Mouse (Mus musculus) lung, embryonic 14.5 days (tissue): Measurements from ENCODE around the gene Pbx2. TPM values are rescaled to one million over a fixed set of nuclear protein-coding genes. Genes with fewer than 3 reads are reported as not detected.

Source experiments
- ATAC-seq: fragments of 200-750 bp; cut with Nextera tagmentation; 2 replicates; pipeline ENCODE4 v1.8.0; 2017; ENCODE audit warnings: mild to moderate bottlenecking, moderate TSS enrichment, moderate library complexity; ENCODE audit not compliant: insufficient read depth
- DNase-seq: peaks from one replicate; pipeline ENCODE4 v3.0.0-alpha.2; 2015
- H3K27ac ChIP-seq: fragments of 300-500 bp; sonication (generic); 2 replicates; pipeline ENCODE4 v1.5.1; 2014; ENCODE audit warnings: low read depth, mild to moderate bottlenecking, moderate library complexity
- H3K27me3 ChIP-seq: fragments of 300-500 bp; sonication (generic); 2 replicates; pipeline ENCODE4 v1.6.1; 2014; ENCODE audit warnings: low read length, control low read depth; ENCODE audit not compliant: insufficient read depth
- H3K36me3 ChIP-seq: fragments of 300-500 bp; sonication (generic); 2 replicates; pipeline ENCODE4 v1.6.1; 2014; ENCODE audit warnings: control low read depth; ENCODE audit not compliant: insufficient read depth
- H3K4me1 ChIP-seq: fragments of 300-500 bp; sonication (generic); 2 replicates; pipeline ENCODE4 v1.6.1; 2014; ENCODE audit warnings: antibody characterized with exemption, control low read depth; ENCODE audit not compliant: insufficient read depth
- H3K4me2 ChIP-seq: fragments of 300-500 bp; sonication (generic); 2 replicates; pipeline ENCODE4 v1.6.1; 2014; ENCODE audit warnings: mild to moderate bottlenecking
- H3K4me3 ChIP-seq: fragments of 300-500 bp; sonication (generic); 2 replicates; pipeline ENCODE4 v1.5.1; 2014; ENCODE audit warnings: low read depth, low read length
- H3K9ac ChIP-seq: fragments of 300-500 bp; sonication (generic); 2 replicates; pipeline ENCODE4 v1.6.1; 2014
- H3K9me3 ChIP-seq: fragments of 300-500 bp; sonication (generic); 2 replicates; pipeline ENCODE4 v1.6.1; 2016; ENCODE audit warnings: low read depth, low read length, control low read depth
- CTCF ChIP-seq: IDR thresholded peaks from 2 replicates; pipeline ENCODE4 v1.5.1; 2016; ENCODE audit warnings: antibody characterized with exemption, low read depth
- whole genome bisulfite sequencing: fragments of 180-500 bp; shearing (Covaris S2); extraction: QIAGEN DNeasy Blood & Tissue Kit; methylation state at CpG from one replicate; pipeline ENCODE4 v1.1.7; 2014; 5-methylcytosine and 5-hydroxymethylcytosine counted together
- polyA plus RNA-seq: library from polyadenylated mRNA; unstranded; fragments of >200 nt; fragmentation: Nextera tagmentation; extraction: Ambion mirVana; gene quantifications from 2 replicates; pipeline ENCODE4 v1.2.1, GENCODE M21; 2014

Pbx2 gene
- polyA plus RNA-seq, 1 experiment from 2014 or later: 10.4 TPM

DNA sequence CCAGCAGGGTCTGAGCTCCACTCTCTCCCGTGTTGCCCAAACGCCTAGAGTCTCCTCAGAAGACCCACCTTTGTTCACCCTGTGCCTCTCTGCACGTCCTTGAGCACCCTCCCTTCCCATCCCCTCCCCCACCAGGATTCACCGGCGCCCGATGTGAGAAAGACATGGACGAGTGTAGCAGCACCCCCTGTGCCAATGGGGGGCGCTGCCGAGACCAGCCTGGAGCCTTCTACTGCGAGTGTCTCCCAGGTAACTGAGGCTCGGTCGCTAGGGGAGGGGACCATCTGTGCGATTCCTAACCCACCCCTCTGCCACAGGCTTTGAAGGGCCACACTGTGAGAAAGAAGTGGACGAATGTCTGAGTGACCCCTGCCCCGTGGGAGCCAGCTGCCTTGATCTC, 18.7 kb upstream of the Pbx2 start:
- Histone ChIP-seq H3K4me2 (no peak overlapping the region), H3K4me3 (no peak overlapping the region), H3K9me3 (no peaks in the 10 kb centered on the region), H3K4me1 (no peaks in the 10 kb centered on the region), H3K27me3 (no peaks in the 10 kb centered on the region), H3K36me3 (0 out of 2 replicates have a peak, but pooled peaks cover 2% of the 10 kb centered on the region), H3K27ac (no peak overlapping the region), H3K9ac (no peak overlapping the region; the same call in 1 of the 2 replicates)
- ATAC-seq (no peak), DNase-seq (no peak)
- peak; percentile 35 for TF ChIP-seq CTCF
- 14% methylated on average over 15 of the region's 15 CpGs for WGBS

DNA sequence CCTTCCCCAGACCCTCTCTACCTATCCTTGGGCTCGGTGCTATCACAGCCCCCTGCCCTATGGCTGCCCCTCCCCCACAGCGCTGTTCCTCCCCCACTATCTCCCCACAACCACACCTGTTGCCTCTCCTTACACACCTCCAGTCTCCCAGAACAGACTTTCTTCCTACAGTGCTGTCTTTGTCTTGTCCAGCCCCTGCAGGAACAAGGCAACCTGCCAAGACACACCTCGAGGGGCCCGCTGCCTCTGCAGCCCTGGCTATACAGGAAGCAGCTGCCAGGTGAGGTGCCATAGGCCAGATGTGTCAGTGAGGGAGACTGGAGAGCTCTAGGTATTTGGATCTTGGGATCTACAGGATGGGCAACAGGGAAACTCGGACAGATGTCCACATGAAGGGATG, 14.5 kb upstream of the Pbx2 start:
- H3K4me2 ChIP-seq: no peak overlapping the region
- DNase-seq (peak; percentile 31), ATAC-seq (no peak)

DNA sequence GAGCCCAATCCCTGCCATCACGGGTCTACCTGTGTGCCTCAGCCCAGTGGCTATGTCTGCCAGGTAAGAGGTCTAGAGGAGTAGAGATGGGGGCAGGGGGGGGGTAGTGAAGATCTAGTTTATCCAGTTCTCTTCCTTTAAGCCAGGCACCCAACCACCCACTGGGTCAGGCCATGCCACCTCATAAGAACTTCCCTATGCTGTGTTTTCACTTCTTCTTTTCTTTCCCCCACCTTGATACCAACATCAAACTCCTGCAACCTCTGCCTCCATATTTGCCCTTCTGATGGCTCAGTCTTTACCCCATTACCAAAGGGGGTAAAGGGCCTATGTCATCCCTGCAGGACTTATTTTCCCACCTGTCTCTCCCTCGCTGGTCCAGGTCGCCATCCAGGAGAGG, 13.0 kb upstream of the Pbx2 start:
- Histone ChIP-seq H3K36me3 (0 out of 2 replicates have a peak, but pooled peaks cover 3% of the 10 kb centered on the region), H3K9ac (no peak overlapping the region), H3K9me3 (no peaks in the 10 kb centered on the region), H3K4me3 (no peak overlapping the region), H3K4me2 (no peak overlapping the region), H3K27ac (no peak overlapping the region), H3K27me3 (no peaks in the 10 kb centered on the region), H3K4me1 (no peaks in the 10 kb centered on the region)
- DNase-seq: no peak
- WGBS: 90% methylated on average over 3 of the region's 3 CpGs
- ATAC-seq: no peak
- TF ChIP-seq CTCF: no peak

More for the DNA sequence above, 14.5 kb upstream of the Pbx2 start:
- TF ChIP-seq CTCF: no peak
- no peak overlapping the region for H3K4me3 ChIP-seq
- WGBS: 47% methylated on average over 5 of the region's 5 CpGs
- no peaks in the 10 kb centered on the region for H3K9me3 ChIP-seq
- H3K36me3 ChIP-seq: 0 out of 2 replicates have a peak, but pooled peaks cover 3% of the 10 kb centered on the region
- H3K9ac ChIP-seq: no peak overlapping the region
- no peak overlapping the region for H3K27ac ChIP-seq
- no peaks in the 10 kb centered on the region for H3K4me1 ChIP-seq
- no peaks in the 10 kb centered on the region for H3K27me3 ChIP-seq

DNA sequence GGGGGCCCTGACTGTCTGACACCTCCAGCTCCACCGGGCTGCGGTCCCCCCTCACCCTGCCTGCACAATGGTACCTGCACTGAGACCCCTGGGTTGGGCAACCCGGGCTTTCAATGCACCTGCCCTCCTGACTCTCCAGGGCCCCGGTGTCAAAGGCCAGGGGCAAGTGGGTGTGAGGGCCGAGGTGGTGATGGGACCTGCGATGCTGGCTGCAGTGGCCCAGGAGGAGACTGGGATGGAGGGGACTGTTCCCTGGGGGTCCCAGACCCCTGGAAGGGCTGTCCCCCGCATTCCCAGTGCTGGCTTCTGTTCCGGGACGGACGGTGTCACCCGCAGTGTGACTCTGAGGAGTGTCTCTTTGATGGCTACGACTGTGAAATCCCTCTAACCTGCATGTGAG, 8.5 kb upstream of the Pbx2 start:
- Histone ChIP-seq H3K4me1 (0 out of 2 replicates have a peak, but pooled peaks cover 9% of the 10 kb centered on the region), H3K4me3 (no peak overlapping the region), H3K9me3 (no peaks in the 10 kb centered on the region), H3K9ac (no peak overlapping the region), H3K27ac (no peak overlapping the region), H3K36me3 (no peaks in the 10 kb centered on the region), H3K4me2 (no peak overlapping the region), H3K27me3 (no peaks in the 10 kb centered on the region)
- 79% methylated on average over 12 of the region's 12 CpGs for WGBS
- no peak for TF ChIP-seq CTCF
- ATAC-seq (no peak), DNase-seq (no peak)

DNA sequence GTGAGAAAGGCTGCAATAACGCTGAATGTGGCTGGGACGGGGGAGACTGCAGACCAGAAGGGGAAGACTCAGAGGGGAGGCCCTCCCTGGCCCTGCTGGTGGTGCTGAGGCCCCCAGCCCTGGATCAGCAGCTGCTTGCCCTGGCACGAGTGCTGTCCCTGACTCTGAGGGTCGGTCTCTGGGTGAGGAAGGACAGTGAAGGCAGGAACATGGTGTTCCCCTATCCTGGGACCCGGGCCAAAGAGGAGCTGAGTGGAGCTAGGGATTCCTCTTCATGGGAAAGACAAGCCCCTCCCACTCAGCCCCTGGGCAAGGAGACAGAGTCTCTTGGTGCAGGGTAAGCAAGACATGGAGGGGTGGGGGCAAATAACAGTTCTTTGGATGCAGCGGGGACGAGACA, 7.7 kb upstream of the Pbx2 start:
- H3K4me1 ChIP-seq: peaks cover 14% of the 10 kb centered on the region; the same call in 1 of the 2 replicates
- ATAC-seq: no peak
- DNase-seq: no peak
- no peak overlapping the region for H3K4me2 ChIP-seq
- no peak overlapping the region for H3K4me3 ChIP-seq
- H3K36me3 ChIP-seq: no peaks in the 10 kb centered on the region
- 56% methylated on average over 7 of the region's 7 CpGs for WGBS
- no peak overlapping the region for H3K27ac ChIP-seq
- no peaks in the 10 kb centered on the region for H3K9me3 ChIP-seq
- no peak for TF ChIP-seq CTCF
- no peak overlapping the region for H3K9ac ChIP-seq
- H3K27me3 ChIP-seq: no peaks in the 10 kb centered on the region

DNA sequence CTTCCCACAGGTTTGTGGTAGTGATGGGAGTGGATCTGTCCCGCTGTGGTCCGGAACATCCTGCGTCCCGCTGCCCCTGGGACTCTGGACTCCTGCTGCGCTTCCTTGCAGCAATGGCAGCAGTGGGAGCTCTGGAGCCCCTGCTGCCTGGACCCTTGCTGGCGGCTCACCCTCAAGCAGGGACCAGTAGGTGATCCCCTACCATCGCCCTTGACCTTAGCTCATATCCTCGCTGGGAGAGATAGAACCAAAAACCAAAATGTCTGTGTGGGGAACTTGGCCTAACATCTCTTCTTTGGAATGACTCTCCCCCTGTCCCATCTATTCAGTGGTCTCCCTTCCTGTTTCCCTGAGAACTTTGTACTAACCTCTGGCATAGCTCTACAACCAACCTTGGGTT, 7.2 kb upstream of the Pbx2 start:
- ATAC-seq (no peak), DNase-seq (no peak)
- WGBS: 84% methylated on average over 8 of the region's 8 CpGs
- Histone ChIP-seq H3K9ac (no peak overlapping the region), H3K9me3 (no peaks in the 10 kb centered on the region), H3K36me3 (no peaks in the 10 kb centered on the region), H3K4me1 (peaks cover 14% of the 10 kb centered on the region; the same call in 1 of the 2 replicates), H3K27me3 (no peaks in the 10 kb centered on the region), H3K27ac (no peak overlapping the region), H3K4me2 (no peak overlapping the region), H3K4me3 (no peak overlapping the region)
- TF ChIP-seq CTCF: no peak

DNA sequence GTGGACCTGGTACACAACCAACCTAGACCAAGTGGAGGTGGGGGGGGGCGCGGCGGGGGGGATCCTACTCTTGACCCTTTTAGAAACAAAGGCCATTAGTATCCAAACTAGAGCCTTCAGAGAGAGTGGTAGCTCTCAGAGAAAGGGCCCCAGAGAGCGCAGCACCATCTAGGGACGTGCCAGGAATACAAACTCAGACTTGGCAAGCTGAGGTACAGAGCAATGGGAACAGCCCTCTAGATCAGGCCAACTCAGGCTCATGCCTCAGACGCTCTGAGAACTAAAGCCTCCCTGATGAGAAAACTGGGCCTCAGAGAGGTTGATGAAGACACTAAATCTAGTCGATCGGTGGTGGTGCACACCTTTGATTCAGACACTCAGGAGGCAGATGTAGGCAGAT, 5.9 kb upstream of the Pbx2 start:
- DNase-seq (no peak), ATAC-seq (no peak)
- Histone ChIP-seq H3K4me1 (peaks cover 24% of the 10 kb centered on the region), H3K4me2 (no peak overlapping the region), H3K9me3 (no peaks in the 10 kb centered on the region), H3K27ac (no peak overlapping the region), H3K4me3 (no peak overlapping the region), H3K36me3 (no peaks in the 10 kb centered on the region), H3K9ac (no peak overlapping the region), H3K27me3 (no peaks in the 10 kb centered on the region)
- TF ChIP-seq CTCF: no peak
- 89% methylated on average over 8 of the region's 8 CpGs for WGBS
